7 mouse cellular contexts compared by ENCODE assay signal in genomic region chr17:86937497-86938155, GRCm38 (mm10). TPM values are rescaled to one million over a fixed set of nuclear protein-coding genes. Genes with fewer than 3 reads are reported as not detected.
DNase-seq lines count a peak whose midpoint lies in the region; ATAC-seq and TF ChIP-seq lines count a peak whose summit lies in the region.

No protein-coding gene starts in this region.

- peak; percentile 78 for ATAC-seq in intestine, postnatal 0 days

- intact Hi-C loops in left cerebral cortex, postnatal 25 days (cut with DNase I) = loop anchor here (2.0 kb wide), 1 partner anchor 25 kb away; the partner anchor contains the start of gene Rhoq

- 5% methylated on average over 20 of the region's 20 CpGs for WGBS in intestine, postnatal 0 days

- peak overlapping the region; percentile 22 for H3K4me3 ChIP-seq in intestine, postnatal 0 days (ENCODE audit: low read depth, low read length)

- H3K27ac ChIP-seq in intestine, postnatal 0 days (ENCODE audit: low read depth, low read length) = no peak overlapping the region

- no peaks in the 10 kb centered on the region for H3K9me3 ChIP-seq in intestine, postnatal 0 days (ENCODE audit: control insufficient read depth)

- H3K36me3 ChIP-seq in intestine, postnatal 0 days (ENCODE audit: control insufficient read depth, insufficient read depth) = no peaks in the 10 kb centered on the region

- TF ChIP-seq CTCF in intestine, postnatal 0 days (IDR thresholded peaks at IDR 0.05; ENCODE audit: low read depth) = no peak

- no peaks in the 10 kb centered on the region for H3K27me3 ChIP-seq in intestine, postnatal 0 days (replicated peaks; ENCODE audit: control insufficient read depth, insufficient read depth, low read length)

- DNase-seq in adrenal gland, adult 2 months = peak; percentile 96
- DNase-seq in embryo, embryonic 11.5 days (ENCODE audit: low read depth, low spot score) = peak; percentile 53
- peak; percentile 99 for DNase-seq in heart, adult 11 months
- DNase-seq in left cerebral cortex, postnatal 25 days (ENCODE audit: low spot score in 2 of 2) = peak; percentile 66 to 76
- DNase-seq in mesoderm, embryonic 11.5 days (ENCODE audit: low read depth, low spot score) = peak; percentile 87
- DNase-seq in right cerebral cortex, postnatal 25 days = peak; percentile 63

- H3K4me2 ChIP-seq in intestine, postnatal 0 days (replicated peaks; ENCODE audit: low read depth) = peak overlapping the region; percentile 60

- no peak overlapping the region for H3K9ac ChIP-seq in intestine, postnatal 0 days (ENCODE audit: low read depth, low read length)

- 0 out of 2 replicates have a peak, but pooled peaks cover 4% of the 10 kb centered on the region for H3K4me1 ChIP-seq in intestine, postnatal 0 days (replicated peaks; ENCODE audit: control insufficient read depth, insufficient read depth, low read length)

RNA-seq across cellular contexts. Expression of gene Atp6v1e2, which starts 10.1 kb away (rescaled TPM):
- total RNA-seq in adrenal gland, adult 2 months (2021) = not detected
- not detected in 2 replicates for polyA plus RNA-seq in adrenal gland, adult 2 months (2012; rRNA removed)
- polyA plus RNA-seq in intestine, postnatal 0 days (2015; fragmentation: Nextera tagmentation; extraction: Ambion mirVana) = not detected in 2 replicates
- under 1 TPM in 1 of 2 experiments, not detected in 1; 0.37 TPM for total RNA-seq in left cerebral cortex, postnatal 25 days (2021)

RNA-seq across cellular contexts. Expression of gene Tmem247, which starts 20.5 kb away (rescaled TPM):
- not detected for total RNA-seq in adrenal gland, adult 2 months (2021)
- polyA plus RNA-seq in adrenal gland, adult 2 months (2012; rRNA removed) = not detected in 2 replicates
- not detected in 2 replicates for polyA plus RNA-seq in intestine, postnatal 0 days (2015; fragmentation: Nextera tagmentation; extraction: Ambion mirVana)
- not detected for total RNA-seq in left cerebral cortex, postnatal 25 days (2021)

RNA-seq across cellular contexts. Expression of gene Rhoq, which starts 25.3 kb away (rescaled TPM):
- total RNA-seq in adrenal gland, adult 2 months (2021) = 100 to 1,000 TPM; 100 to 101 TPM
- polyA plus RNA-seq in adrenal gland, adult 2 months (2012; rRNA removed) = 34.9 and 42.3 TPM in 2 replicates
- 7.3 and 7.6 TPM in 2 replicates for polyA plus RNA-seq in intestine, postnatal 0 days (2015; fragmentation: Nextera tagmentation; extraction: Ambion mirVana)
- total RNA-seq in left cerebral cortex, postnatal 25 days (2021) = 10 to 100 TPM; 29.5 to 43.8 TPM
